Mouse (Mus musculus): ENCODE results near the gene Mrpl58. TPM values are rescaled to one million over a fixed set of nuclear protein-coding genes. Genes with fewer than 3 reads are reported as not detected.

The Mrpl58 gene
- polyA plus RNA-seq, 1 experiment from 2014 or later, result 190 TPM

DNA sequence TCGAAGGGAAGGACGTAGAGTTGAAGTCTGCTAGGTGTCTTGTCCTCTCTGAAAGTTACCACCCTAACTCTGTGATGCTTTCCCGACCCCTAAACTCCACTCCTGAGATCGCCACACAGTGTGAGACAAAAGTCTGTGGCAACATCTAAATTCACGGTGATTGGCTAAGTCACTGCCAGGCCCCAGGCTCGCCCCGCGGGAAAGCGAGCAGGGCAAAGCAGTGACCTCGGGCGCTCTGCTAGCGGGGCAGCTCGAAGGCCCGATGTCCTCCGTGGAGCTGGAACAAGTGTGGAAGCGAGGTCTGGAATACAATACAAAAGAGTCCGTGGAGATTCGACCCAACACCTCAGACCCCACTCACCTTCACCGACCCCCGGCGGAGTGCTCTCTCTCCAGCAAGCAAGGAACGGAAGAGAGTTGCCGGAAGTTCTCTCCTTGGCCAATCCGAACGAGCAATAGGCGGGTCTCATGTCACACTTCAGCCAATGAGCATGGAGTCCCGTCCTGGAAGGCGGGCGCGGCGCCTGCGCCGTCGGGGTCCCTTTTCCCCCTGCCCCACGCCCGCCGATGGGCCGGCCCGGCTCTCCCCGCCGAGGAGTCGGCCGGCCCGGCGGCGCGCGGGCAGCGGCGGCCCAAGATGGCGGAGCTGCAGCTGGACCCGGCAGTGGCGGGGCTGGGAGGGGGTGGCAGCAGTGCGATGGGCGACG lies 16.1 kb downstream of the Mrpl58 start, which contains the start of the genes Atp5h and Kctd2:
Gene Atp5h (minus strand): TSS at position 432 of the 707 bp plus-strand sequence.
Gene Kctd2 (plus strand): TSS at position 598 of the 707 bp plus-strand sequence.
- Histone ChIP-seq H3K9me3 (replicated peaks) (no peaks in the 10 kb centered on the region), H3K27me3 (no peaks in the 10 kb centered on the region), H3K4me1 (peaks cover 23% of the 10 kb centered on the region), H3K36me3 (peaks cover 41% of the 10 kb centered on the region), H3K9ac (peak within 1 kb of the TSS; percentile 98), H3K4me2 (replicated peaks) (peak within 1 kb of the TSS; percentile 98), H3K4me3 (peak within 1 kb of the TSS; percentile 97), H3K27ac (peak within 1 kb of the TSS; percentile 94)
- WGBS, result under 1% methylated on average over 44 of the region's 56 CpGs
- ATAC-seq (ENCODE audit: low FRiP score), result peak; percentile 98

DNA sequence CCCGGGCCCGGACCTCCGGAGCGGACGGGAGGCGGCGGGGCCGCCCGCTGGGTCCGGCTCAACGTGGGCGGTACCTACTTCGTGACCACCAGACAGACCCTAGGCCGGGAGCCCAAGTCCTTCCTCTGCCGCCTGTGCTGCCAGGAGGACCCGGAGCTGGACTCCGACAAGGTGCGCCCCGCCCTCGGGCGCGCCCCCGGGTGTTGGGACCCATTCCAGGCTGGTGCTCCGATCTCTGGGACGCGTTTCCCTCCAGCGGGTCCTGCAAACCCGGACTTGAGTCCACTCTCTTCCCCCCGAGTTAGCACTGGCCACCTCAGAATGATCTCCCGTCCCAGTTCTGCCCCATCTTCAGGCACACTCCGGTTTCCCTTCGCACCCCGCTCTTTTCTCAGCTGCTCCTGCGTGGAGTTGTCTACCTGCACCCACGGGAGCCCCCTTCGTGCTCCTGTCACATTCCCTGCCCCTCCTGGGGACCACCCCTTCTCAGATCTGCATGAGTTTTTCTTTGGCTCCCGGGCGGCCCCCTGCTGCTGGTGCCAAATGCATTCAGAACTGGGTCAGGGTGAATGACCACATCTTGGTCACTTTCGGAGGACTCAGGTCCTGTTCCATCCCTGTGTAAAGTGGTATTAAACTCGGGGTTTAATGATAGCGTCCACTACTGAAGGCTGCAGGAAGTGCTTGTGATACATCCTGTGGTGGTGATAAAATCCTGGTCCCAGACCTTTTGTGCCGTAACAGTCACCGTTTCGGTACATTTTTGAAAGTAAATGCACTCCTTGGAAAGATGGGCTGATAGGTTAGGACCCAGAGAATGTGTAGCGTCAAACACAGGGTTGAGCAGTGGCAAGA lies 17.0 kb downstream of the Mrpl58 start:
- WGBS, result 3% methylated on average over 39 of the region's 45 CpGs
- H3K36me3 ChIP-seq, result peaks cover 42% of the 10 kb centered on the region

DNA sequence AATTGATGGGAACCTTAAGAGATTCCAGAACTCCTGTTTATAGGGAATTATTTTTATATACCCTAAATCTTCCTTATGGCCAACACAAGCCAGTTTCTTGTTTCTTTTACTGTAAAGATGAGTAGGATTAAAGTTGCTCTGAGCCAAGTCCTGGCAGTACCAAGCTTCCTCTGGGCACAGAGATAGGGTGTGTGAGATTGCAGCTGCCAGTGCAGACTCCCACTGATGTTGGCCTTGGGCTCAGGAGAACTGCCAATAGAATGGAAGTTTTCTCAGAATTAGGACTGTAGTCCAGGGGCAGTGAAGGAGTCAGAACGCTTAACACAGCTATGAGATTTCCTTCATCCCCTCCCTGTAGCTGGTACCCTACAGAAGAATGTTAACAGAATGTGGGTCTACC lies 17.8 kb downstream of the Mrpl58 start:
- no peak overlapping the region; the same call in 1 of the 2 replicates for H3K4me3 ChIP-seq
- H3K4me2 ChIP-seq (replicated peaks), result peak overlapping the region; percentile 98
- 64% methylated on average over 1 of the region's 1 CpGs for WGBS
- ATAC-seq (ENCODE audit: low FRiP score), result no peak
- no peaks in the 10 kb centered on the region for H3K27me3 ChIP-seq
- peaks cover 42% of the 10 kb centered on the region for H3K36me3 ChIP-seq
- no peak overlapping the region for H3K27ac ChIP-seq
- peaks cover 23% of the 10 kb centered on the region for H3K4me1 ChIP-seq
- H3K9ac ChIP-seq, result peak overlapping the region; percentile 24; the same call in 1 of the 2 replicates
- no peaks in the 10 kb centered on the region for H3K9me3 ChIP-seq (replicated peaks)

More for the DNA sequence above, 17.0 kb downstream of the Mrpl58 start:
- Histone ChIP-seq H3K9ac (peak overlapping the region; percentile 98), H3K27me3 (no peaks in the 10 kb centered on the region), H3K4me1 (peaks cover 23% of the 10 kb centered on the region), H3K9me3 (replicated peaks) (no peaks in the 10 kb centered on the region), H3K4me2 (replicated peaks) (peak overlapping the region; percentile 98), H3K4me3 (peak overlapping the region; percentile 97), H3K27ac (peak overlapping the region; percentile 94)
- ATAC-seq (ENCODE audit: low FRiP score), result peak; percentile 73

DNA sequence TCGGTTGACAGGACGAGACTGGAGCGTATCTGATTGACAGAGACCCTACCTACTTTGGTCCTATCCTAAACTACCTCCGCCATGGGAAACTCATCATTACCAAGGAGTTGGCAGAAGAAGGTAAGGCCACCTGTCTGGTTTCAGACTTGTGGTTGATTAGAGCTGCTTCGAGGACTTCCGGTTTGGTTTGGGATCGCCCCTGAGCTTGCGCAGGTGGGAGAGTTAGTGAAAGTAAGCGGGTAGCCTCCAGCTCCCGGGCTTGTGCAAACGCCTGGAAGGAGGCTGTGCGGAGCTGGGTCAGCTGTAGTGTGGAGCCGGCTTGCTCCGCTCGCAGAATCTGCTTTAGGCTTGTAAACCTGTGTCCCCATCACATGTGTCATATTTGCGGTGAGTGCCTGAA lies 18.4 kb downstream of the Mrpl58 start:
- H3K9me3 ChIP-seq (replicated peaks), result no peaks in the 10 kb centered on the region
- H3K4me3 ChIP-seq, result no peak overlapping the region
- peaks cover 39% of the 10 kb centered on the region for H3K36me3 ChIP-seq
- peak overlapping the region; percentile 98; the same call in 1 of the 2 replicates for H3K4me2 ChIP-seq (replicated peaks)
- H3K9ac ChIP-seq, result 0 out of 2 replicates have a peak overlapping the region, but pooled peaks have one; percentile 24
- 91% methylated on average over 16 of the region's 16 CpGs for WGBS
- H3K27me3 ChIP-seq, result no peaks in the 10 kb centered on the region
- peaks cover 23% of the 10 kb centered on the region for H3K4me1 ChIP-seq
- H3K27ac ChIP-seq, result no peak overlapping the region
- no peak for ATAC-seq (ENCODE audit: low FRiP score)

GRCm38 (mm10) chr11:115423091-115423490 lies 19.5 kb downstream of the Mrpl58 start:
- WGBS, result 90% methylated on average over 3 of the region's 3 CpGs
- no peak for ATAC-seq (ENCODE audit: low FRiP score)
- Histone ChIP-seq H3K36me3 (peaks cover 35% of the 10 kb centered on the region), H3K27ac (no peak overlapping the region), H3K4me3 (no peak overlapping the region), H3K27me3 (no peaks in the 10 kb centered on the region), H3K4me2 (replicated peaks) (no peak overlapping the region), H3K9me3 (replicated peaks) (no peaks in the 10 kb centered on the region), H3K9ac (no peak overlapping the region), H3K4me1 (peaks cover 30% of the 10 kb centered on the region)

DNA sequence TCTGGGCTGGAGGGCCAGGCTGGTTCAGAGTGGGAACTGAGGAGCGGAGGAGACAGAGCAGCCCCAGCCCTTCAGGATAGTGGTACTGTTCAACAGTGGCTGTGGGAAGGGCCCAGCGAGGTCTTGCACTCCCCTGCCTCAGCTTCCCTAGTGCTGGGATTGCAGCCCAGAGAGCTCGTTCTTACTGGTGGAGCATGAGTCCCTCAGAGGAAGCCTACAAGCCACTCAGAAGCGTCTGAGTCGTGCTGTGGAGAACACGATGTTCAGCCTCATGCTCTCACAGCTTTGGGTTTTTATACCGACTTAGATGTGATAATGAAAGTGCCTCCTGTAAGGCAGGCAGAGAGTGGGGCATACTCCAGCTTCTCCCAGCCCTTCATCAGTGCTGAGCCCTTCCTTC lies 21.1 kb downstream of the Mrpl58 start:
- H3K36me3 ChIP-seq, result peaks cover 46% of the 10 kb centered on the region
- no peaks in the 10 kb centered on the region for H3K9me3 ChIP-seq (replicated peaks)
- H3K4me1 ChIP-seq, result peaks cover 20% of the 10 kb centered on the region
- no peaks in the 10 kb centered on the region for H3K27me3 ChIP-seq
- 85% methylated on average over 7 of the region's 7 CpGs for WGBS
- H3K4me2 ChIP-seq (replicated peaks), result no peak overlapping the region
- no peak for ATAC-seq (ENCODE audit: low FRiP score)
- H3K27ac ChIP-seq, result no peak overlapping the region
- H3K9ac ChIP-seq, result no peak overlapping the region
- H3K4me3 ChIP-seq, result no peak overlapping the region

DNA sequence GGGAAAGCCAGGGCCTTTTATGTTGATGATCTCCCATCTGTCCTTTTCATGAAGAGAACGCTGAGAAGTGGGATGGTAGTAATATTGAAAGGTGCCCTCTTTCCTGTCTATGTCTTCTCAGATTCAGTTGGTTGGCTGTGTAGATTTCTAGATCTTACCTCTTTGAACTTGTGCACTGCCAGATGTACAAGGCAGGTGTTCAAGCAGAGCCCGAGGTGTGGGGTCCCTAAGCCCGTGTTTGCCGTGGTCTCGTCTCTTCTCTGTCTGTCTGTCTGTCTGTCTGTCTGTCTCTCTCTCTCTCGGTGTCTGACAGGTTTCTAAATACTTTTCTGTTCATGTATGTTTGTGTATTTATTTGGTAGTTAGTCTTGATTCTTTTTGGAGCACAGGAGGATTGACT lies 22.1 kb downstream of the Mrpl58 start:
- H3K27me3 ChIP-seq, result no peaks in the 10 kb centered on the region
- peaks cover 56% of the 10 kb centered on the region for H3K36me3 ChIP-seq
- ATAC-seq (ENCODE audit: low FRiP score), result no peak
- peaks cover 18% of the 10 kb centered on the region for H3K4me1 ChIP-seq
- H3K9me3 ChIP-seq (replicated peaks), result no peaks in the 10 kb centered on the region
- no peak overlapping the region for H3K9ac ChIP-seq
- no peak overlapping the region for H3K4me2 ChIP-seq (replicated peaks)
- no peak overlapping the region for H3K4me3 ChIP-seq
- no peak overlapping the region for H3K27ac ChIP-seq
- 88% methylated on average over 6 of the region's 6 CpGs for WGBS

DNA sequence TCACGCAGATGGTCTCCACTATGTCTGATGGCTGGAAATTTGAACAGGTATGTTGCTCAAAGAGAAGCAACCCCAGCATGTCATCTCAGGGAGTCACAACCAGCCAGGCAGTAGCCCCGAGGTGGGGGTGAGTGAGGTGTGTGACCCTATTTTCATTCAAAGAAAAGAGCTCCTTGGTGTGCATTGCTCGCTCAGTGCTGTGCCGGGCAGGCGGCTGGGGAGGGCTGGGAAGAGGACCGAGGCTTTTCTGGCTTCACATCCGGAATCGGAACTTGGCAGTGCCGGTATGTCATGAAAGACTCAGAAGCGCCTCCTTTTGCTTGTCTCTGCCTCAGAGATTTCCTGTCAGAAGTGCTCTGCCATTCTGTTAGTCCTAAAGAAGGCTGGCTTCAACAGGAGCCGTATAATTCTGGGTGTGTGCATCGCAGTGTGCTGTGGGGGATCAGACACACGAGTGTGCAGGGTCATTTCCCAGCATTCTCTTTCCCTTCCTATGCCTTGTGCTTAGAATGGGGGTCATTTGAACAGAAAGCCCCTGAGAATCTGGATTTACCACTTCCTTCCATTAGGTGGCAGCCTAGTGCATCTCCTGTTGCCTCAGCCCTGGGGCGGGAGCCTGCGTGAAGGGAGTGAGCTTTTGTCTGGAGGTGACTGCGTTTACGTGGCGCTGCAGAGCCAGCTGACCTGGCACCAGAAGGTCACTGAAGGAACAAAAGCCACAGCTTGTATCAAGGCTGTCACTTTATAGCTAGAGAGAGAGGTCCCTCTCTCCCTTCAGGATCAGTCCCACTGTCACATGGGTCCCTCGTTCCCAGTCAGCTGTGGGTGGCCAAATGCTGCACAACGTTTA lies 24.2 kb downstream of the Mrpl58 start:
- H3K36me3 ChIP-seq, result peaks cover 76% of the 10 kb centered on the region
- no peaks in the 10 kb centered on the region for H3K9me3 ChIP-seq (replicated peaks)
- H3K4me3 ChIP-seq, result no peak overlapping the region
- H3K4me2 ChIP-seq (replicated peaks), result peak overlapping the region; percentile 29
- no peaks in the 10 kb centered on the region for H3K27me3 ChIP-seq
- peak overlapping the region; percentile 37; the same call in 1 of the 2 replicates for H3K27ac ChIP-seq
- 0 out of 2 replicates have a peak overlapping the region, but pooled peaks have one; percentile 39 for H3K9ac ChIP-seq
- WGBS, result 31% methylated on average over 20 of the region's 20 CpGs
- peak; percentile 52; the same call in 1 of the 2 replicates for ATAC-seq (ENCODE audit: low FRiP score)
- peaks cover 7% of the 10 kb centered on the region; the same call in 1 of the 2 replicates for H3K4me1 ChIP-seq

GRCm38 (mm10) chr11:115429307-115429706 lies 25.8 kb downstream of the Mrpl58 start:
- WGBS, result 86% methylated on average over 7 of the region's 7 CpGs
- peaks cover 79% of the 10 kb centered on the region for H3K36me3 ChIP-seq
- H3K9ac ChIP-seq, result no peak overlapping the region

DNA sequence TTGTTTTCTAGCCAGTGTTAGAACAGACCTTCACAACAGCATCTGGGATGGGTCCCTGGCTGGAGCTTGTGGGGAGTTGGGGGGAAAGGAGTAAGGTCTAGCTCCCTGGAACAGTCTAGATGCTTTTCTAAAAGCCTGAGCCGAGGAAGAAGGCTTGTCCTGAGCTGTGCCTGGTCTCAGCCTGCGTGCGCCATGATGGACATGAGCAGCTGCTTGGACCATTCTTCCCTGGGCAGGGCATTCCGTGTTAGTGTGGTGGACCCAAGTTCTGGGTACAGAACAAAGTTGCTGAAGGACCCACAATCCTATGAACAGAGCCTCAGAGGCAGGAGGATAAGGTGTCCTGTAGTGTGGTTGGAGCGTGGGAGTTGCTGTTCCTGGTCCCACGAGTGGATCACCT lies 27.0 kb downstream of the Mrpl58 start:
- H3K4me2 ChIP-seq (replicated peaks), result no peak overlapping the region
- H3K4me3 ChIP-seq, result no peak overlapping the region
- ATAC-seq (ENCODE audit: low FRiP score), result no peak
- H3K9ac ChIP-seq, result no peak overlapping the region
- H3K4me1 ChIP-seq, result peaks cover 11% of the 10 kb centered on the region
- 0 out of 2 replicates have a peak, but pooled peaks cover 7% of the 10 kb centered on the region for H3K27me3 ChIP-seq
- H3K27ac ChIP-seq, result no peak overlapping the region
- no peaks in the 10 kb centered on the region for H3K9me3 ChIP-seq (replicated peaks)
- WGBS, result 90% methylated on average over 6 of the region's 6 CpGs
- peaks cover 66% of the 10 kb centered on the region for H3K36me3 ChIP-seq

More at GRCm38 (mm10) chr11:115429307-115429706, 25.8 kb downstream of the Mrpl58 start:
- Histone ChIP-seq H3K4me3 (no peak overlapping the region), H3K9me3 (replicated peaks) (no peaks in the 10 kb centered on the region), H3K4me1 (peaks cover 7% of the 10 kb centered on the region; the same call in 1 of the 2 replicates), H3K27ac (no peak overlapping the region), H3K27me3 (no peaks in the 10 kb centered on the region), H3K4me2 (replicated peaks) (no peak overlapping the region)
- no peak for ATAC-seq (ENCODE audit: low FRiP score)

DNA sequence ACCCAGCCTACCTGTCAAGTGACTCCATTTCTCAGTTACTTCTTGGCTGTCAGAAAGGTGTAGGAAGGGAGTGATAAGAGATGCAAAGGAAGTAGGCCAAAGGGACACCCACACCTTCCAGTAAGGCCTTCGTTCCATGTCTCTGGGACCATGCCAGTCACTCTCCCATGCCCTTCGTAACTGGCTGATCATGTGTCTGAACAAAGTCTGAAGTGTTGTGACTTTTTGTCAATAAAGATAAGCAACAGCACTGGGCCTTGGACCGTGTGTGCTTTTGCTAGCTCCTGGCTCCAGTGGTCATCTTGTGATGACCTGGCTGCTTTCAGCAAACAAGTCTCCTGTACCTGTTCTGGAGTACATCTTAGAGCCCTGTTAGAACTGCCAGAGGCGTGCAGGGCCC lies 29.3 kb downstream of the Mrpl58 start:
- H3K4me1 ChIP-seq, result peaks cover 16% of the 10 kb centered on the region
- H3K4me2 ChIP-seq (replicated peaks), result no peak overlapping the region
- H3K4me3 ChIP-seq, result no peak overlapping the region
- no peak overlapping the region for H3K27ac ChIP-seq
- H3K36me3 ChIP-seq, result peaks cover 48% of the 10 kb centered on the region
- ATAC-seq (ENCODE audit: low FRiP score), result no peak
- H3K9ac ChIP-seq, result no peak overlapping the region
- 86% methylated on average over 4 of the region's 4 CpGs for WGBS
- H3K27me3 ChIP-seq, result 0 out of 2 replicates have a peak, but pooled peaks cover 7% of the 10 kb centered on the region
- no peaks in the 10 kb centered on the region for H3K9me3 ChIP-seq (replicated peaks)
